ENCODE assay signal across 8 mouse cellular contexts in genomic region chr1:171085718-171086117, GRCm38 (mm10). TPM values are rescaled to one million over a fixed set of nuclear protein-coding genes. Genes with fewer than 3 reads are reported as not detected.
DNase-seq lines count a peak whose midpoint lies in the region; ATAC-seq lines count a peak whose summit lies in the region.

No protein-coding gene starts in this region.

- H3K4me3 ChIP-seq in midbrain, embryonic 10.5 days, result peak overlapping the region; percentile 67

- WGBS in midbrain, embryonic 10.5 days, result under 1% methylated on average over 26 of the region's 26 CpGs

- no peaks in the 10 kb centered on the region for H3K9me3 ChIP-seq in midbrain, embryonic 10.5 days (replicated peaks)

- H3K27ac ChIP-seq in midbrain, embryonic 10.5 days (replicated peaks), result peak overlapping the region; percentile 63; the same call in 1 of the 2 replicates

- intact Hi-C loops in left cerebral cortex, postnatal 4 days (cut with DNase I), result no loop called here

- no peak for DNase-seq in frontal cortex, adult 2 months (ENCODE audit: extremely low spot score in 1 of 2, low spot score in 1 of 2)
- peak; percentile 17 for DNase-seq in Muller cell, postnatal 12 days (ENCODE audit: inconsistent ontology term)
- DNase-seq in midbrain, embryonic 10.5 days (ENCODE audit: low spot score), result peak; percentile 66
- no peak for DNase-seq in urinary bladder, postnatal 10 days (ENCODE audit: low spot score)
- no peak for DNase-seq in left cerebral cortex, postnatal 4 days
- no peak for DNase-seq in right cerebral cortex, postnatal 25 days

- H3K27me3 ChIP-seq in midbrain, embryonic 10.5 days (ENCODE audit: low read depth, poor library complexity, severe bottlenecking), result peaks cover 56% of the 10 kb centered on the region

- H3K4me1 ChIP-seq in midbrain, embryonic 10.5 days, result peaks cover 15% of the 10 kb centered on the region

- 0 out of 2 replicates have a peak, but pooled peaks have one; percentile 15 for ATAC-seq in frontal cortex, adult (ENCODE audit: low TSS enrichment)
- ATAC-seq in hematopoietic stem cell, adult 5-6 weeks (replicated peaks in 1 of 2; ENCODE audit: insufficient read depth in 1 of 2, low FRiP score in 2 of 2, low TSS enrichment in 1 of 2, low read depth in 1 of 2, poor library complexity in 2 of 2, severe bottlenecking in 2 of 2), result peak; percentile 0 to 9; a peak in 2 of 4 replicates

- no peaks in the 10 kb centered on the region for H3K36me3 ChIP-seq in midbrain, embryonic 10.5 days

RNA-seq across cellular contexts. Expression of gene Fcgr3, which starts 21.0 kb away (rescaled TPM):
- 14.6 and 21.5 TPM in 2 replicates for polyA plus RNA-seq in frontal cortex, adult 2 months (2012; rRNA removed)
- total RNA-seq in hematopoietic stem cell, adult 5-6 weeks (2017), result 30.2 and 49.4 TPM in 2 replicates
- 5.5 and 7.8 TPM in 2 replicates for polyA plus RNA-seq in midbrain, embryonic 10.5 days (2016; fragmentation: Nextera tagmentation; extraction: Ambion mirVana)
- 1 to 10 TPM; 6.7 to 7.0 TPM for total RNA-seq in left cerebral cortex, postnatal 4 days (2021)

RNA-seq across cellular contexts. Expression of gene Cfap126, which starts 28.0 kb away (rescaled TPM):
- polyA plus RNA-seq in frontal cortex, adult 2 months (2012; rRNA removed), result 1.4 and 3.8 TPM in 2 replicates
- 2.4 and 3.3 TPM in 2 replicates for total RNA-seq in hematopoietic stem cell, adult 5-6 weeks (2017)
- polyA plus RNA-seq in midbrain, embryonic 10.5 days (2016; fragmentation: Nextera tagmentation; extraction: Ambion mirVana), result 2.8 and 2.9 TPM in 2 replicates
- total RNA-seq in left cerebral cortex, postnatal 4 days (2021), result 1 to 10 TPM in 1 of 2 experiments, under 1 TPM in 1; 0.91 to 1.6 TPM

Comparison
In these comparisons a context has a peak if more than half of its experiments do, and no peak if none do; other contexts are left out.
1. DNase-seq: peak in Muller cell, postnatal 12 days (single experiment) and midbrain, embryonic 10.5 days (single experiment); none in frontal cortex, adult 2 months (0 of 2), urinary bladder, postnatal 10 days (single experiment), left cerebral cortex, postnatal 4 days (single experiment) and right cerebral cortex, postnatal 25 days (single experiment).